Mouse (Mus musculus) left cerebral cortex, adult 8-10 months (tissue): ENCODE measurements around the gene Sema3g. TPM values are rescaled to one million over a fixed set of nuclear protein-coding genes. Genes with fewer than 3 reads are reported as not detected.

Source experiments
- DNase-seq, 2 experiments: peaks; one replicate each; pipeline ENCODE4 v3.0.0; 2022; ENCODE audit warnings: low spot score in 2 of 2
- total RNA-seq, 4 experiments: library from RNA; stranded (reverse); gene quantifications; 2 replicates each; pipeline ENCODE4 v1.2.4; 2022

The Sema3g gene
- total RNA-seq, 4 experiments from 2014 or later, result 5.0 to 6.0 (median 5.7) TPM

- peak in 1 of 2 experiments; percentile 55 for DNase-seq
Observed at GRCm38 (mm10) chr14:31269456-31270100, 51.9 kb downstream of the Sema3g start.

GRCm38 (mm10) chr14:31271121-31271520 is 53.5 kb downstream of the Sema3g start:
- DNase-seq, result no peak

DNA sequence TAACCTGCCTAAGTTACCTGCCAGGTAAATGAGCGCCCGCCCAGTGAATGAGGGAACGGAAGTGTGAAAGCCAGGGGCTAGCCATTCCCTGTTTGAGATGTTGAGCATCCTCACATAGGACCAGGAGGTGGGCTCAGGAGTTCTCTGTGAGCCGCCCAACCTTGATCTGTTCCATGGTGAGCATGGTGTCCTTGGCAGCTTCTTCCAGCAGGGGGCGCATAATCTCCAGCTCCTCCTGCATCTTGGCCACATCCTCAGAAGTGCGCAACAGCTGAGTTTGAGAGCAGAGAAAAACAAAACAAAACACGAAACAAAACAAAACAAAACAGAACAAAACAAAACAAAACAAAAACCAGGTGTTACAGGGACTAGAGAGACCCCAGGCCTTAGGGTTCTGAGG is 54.5 kb downstream of the Sema3g start:
- DNase-seq, result peak; percentile 39 to 79

Other genes with a start within 250 kb of the Sema3g start
- 10 to 100 TPM; 30.9 to 38.6 (median 32.5) TPM for gene Glt8d1, start 216.5 kb upstream of the Sema3g start, total RNA-seq
- 100 to 1,000 TPM; 166 to 179 (median 173) TPM for gene Spcs1, start 216.2 kb upstream of the Sema3g start, total RNA-seq
- gene Pbrm1, start 198.7 kb upstream of the Sema3g start, total RNA-seq, result 10 to 100 TPM; 51.1 to 56.1 (median 52.0) TPM
- 10 to 100 TPM; 43.5 to 58.8 (median 49.6) TPM for gene Gnl3, start 198.7 kb upstream of the Sema3g start, total RNA-seq
- 10 to 100 TPM; 26.5 to 30.6 (median 28.0) TPM for gene Smim4, start 88.9 kb upstream of the Sema3g start, total RNA-seq
- gene Nt5dc2, start 86.8 kb upstream of the Sema3g start, total RNA-seq, result 1 to 10 TPM; 3.0 to 4.1 (median 3.8) TPM
- gene Stab1, start 49.2 kb upstream of the Sema3g start, total RNA-seq, result 10 to 100 TPM; 18.7 to 28.1 (median 22.2) TPM
- 10 to 100 TPM; 19.5 to 22.6 (median 19.7) TPM for gene Tnnc1, start 9.5 kb upstream of the Sema3g start, total RNA-seq
- 100 to 1,000 TPM; 363 to 424 (median 392) TPM for gene Nisch, start 914 bp upstream of the Sema3g start, total RNA-seq
- 1 to 10 TPM; 5.1 to 6.3 (median 5.7) TPM for gene Phf7, start 33.5 kb downstream of the Sema3g start, total RNA-seq
- 100 to 1,000 TPM; 131 to 140 (median 137) TPM for gene Bap1, start 33.6 kb downstream of the Sema3g start, total RNA-seq
- 1 to 10 TPM; 4.9 to 7.0 (median 5.6) TPM for gene Dnah1, start 106.0 kb downstream of the Sema3g start, total RNA-seq
- 10 to 100 TPM; 30.4 to 33.8 (median 31.8) TPM for gene Capn7, start 118.8 kb downstream of the Sema3g start, total RNA-seq
- gene Sh3bp5, start 218.2 kb downstream of the Sema3g start, total RNA-seq, result 10 to 100 TPM; 44.6 to 70.2 (median 56.1) TPM